Mouse (Mus musculus): Measurements from ENCODE around the gene Acsl5. TPM values are rescaled to one million over a fixed set of nuclear protein-coding genes. Genes with fewer than 3 reads are reported as not detected.

Gene Acsl5
- polyA plus RNA-seq, 2 experiments = 13.6 to 42.8 TPM

DNA sequence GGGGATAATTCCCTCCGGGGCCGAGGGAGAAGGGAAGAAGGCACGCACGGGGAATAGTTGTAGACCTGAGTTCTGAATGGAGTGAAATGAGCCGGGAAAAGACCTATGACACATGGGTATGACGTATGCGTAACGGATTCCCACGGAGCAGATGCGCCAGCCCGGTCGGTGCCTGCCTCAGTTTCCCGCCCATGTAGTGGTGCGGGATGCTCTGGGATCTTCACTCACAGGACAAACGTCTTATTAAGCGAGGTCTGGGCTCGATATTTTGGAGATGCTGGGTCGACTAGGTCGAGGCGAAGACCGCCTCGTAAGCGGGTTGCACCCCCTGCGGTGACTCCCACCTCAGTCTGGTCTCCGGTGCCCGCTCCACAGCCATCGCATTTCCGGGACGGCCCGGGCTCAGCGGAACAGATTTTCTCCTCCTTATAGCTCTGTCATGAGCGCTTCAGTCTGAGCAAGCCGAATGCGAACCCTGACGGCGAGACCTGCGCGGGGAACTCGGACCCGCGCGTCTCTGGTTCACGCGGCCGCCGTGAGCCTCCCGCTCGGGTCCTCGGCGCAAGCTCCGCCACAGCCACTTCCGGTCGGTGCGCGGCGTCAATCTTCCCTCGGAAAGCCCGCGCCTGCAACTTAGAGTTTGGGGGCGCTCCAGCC lies 63.8 kb downstream of the Acsl5 start, which contains the start of gene Zdhhc6:
Gene Zdhhc6 (minus strand): TSS at position 581 of the 657 bp plus-strand sequence.
- Histone ChIP-seq H3K27me3 (ENCODE audit: control insufficient read depth, insufficient read depth, low read length) (no peaks in the 10 kb centered on the region), H3K27ac (replicated peaks; ENCODE audit: low read depth, low read length) (peak within 1 kb of the TSS; percentile 88), H3K4me2 (replicated peaks; ENCODE audit: low read depth, low read length, severe bottlenecking) (peak within 1 kb of the TSS; percentile 93), H3K4me1 (ENCODE audit: control insufficient read depth, insufficient read depth, low read length) (peaks cover 8% of the 10 kb centered on the region), H3K4me3 (replicated peaks; ENCODE audit: low read length) (peak within 1 kb of the TSS; percentile 87), H3K9ac (ENCODE audit: low read depth, low read length, severe bottlenecking) (peak within 1 kb of the TSS; percentile 84), H3K9me3 (ENCODE audit: control insufficient read depth, low read length) (no peaks in the 10 kb centered on the region), H3K36me3 (ENCODE audit: control insufficient read depth, insufficient read depth, low read length) (peaks cover 23% of the 10 kb centered on the region)
- TF ChIP-seq POLR2A (IDR thresholded peaks at IDR 0.05; ENCODE audit: borderline replicate concordance, extremely low read depth, insufficient read depth, insufficient read length) = peak; percentile 95
- WGBS = under 1% methylated on average over 60 of the region's 60 CpGs
- DNase-seq (ENCODE audit: low spot score) = peak; percentile 40
- peak; percentile 84 for ATAC-seq (ENCODE audit: low FRiP score, low read depth)

DNA sequence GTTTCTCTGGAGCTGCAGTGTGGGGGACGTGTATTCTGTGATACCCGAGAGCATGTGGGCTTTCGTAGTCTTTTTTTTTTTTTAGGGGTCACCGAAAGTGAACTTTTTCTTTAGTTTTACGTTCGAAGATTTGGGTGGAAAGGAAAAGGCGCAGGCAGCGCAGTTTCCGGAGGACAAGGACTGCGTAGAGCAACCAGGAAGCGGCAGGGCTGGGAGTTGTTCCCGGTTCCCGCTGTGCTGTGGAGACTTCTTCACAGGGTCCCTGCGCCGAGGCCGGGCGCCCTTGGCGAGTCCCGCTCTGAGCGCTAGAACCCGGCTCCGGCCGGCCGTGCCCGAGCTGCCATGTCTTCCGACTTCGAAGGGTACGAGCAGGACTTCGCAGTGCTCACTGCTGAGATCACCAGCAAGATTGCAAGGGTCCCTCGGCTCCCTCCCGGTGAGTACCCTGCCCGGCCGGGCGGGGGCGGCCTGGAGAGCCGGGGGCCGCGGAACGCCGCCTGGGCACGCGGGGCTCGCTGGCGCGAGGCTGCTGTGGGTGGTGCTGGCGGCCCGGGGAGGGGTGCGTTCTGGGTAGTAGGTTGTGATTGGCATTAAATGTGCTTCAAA lies 64.5 kb downstream of the Acsl5 start, which contains the start of gene Vti1a:
Gene Vti1a (plus strand): TSS at position 187 of the 606 bp plus-strand sequence.
- H3K27me3 ChIP-seq (ENCODE audit: control insufficient read depth, insufficient read depth, low read length) = no peaks in the 10 kb centered on the region
- peaks cover 18% of the 10 kb centered on the region for H3K36me3 ChIP-seq (ENCODE audit: control insufficient read depth, insufficient read depth, low read length)
- peak within 1 kb of the TSS; percentile 84 for H3K9ac ChIP-seq (ENCODE audit: low read depth, low read length, severe bottlenecking)
- peak; percentile 97 for DNase-seq (ENCODE audit: low spot score)
- H3K27ac ChIP-seq (replicated peaks; ENCODE audit: low read depth, low read length) = peak within 1 kb of the TSS; percentile 88
- peak; percentile 83 for ATAC-seq (ENCODE audit: low FRiP score, low read depth)
- 0 out of 2 replicates have a peak, but pooled peaks have one; percentile 41 for TF ChIP-seq POLR2A (IDR thresholded peaks at IDR 0.05; ENCODE audit: borderline replicate concordance, extremely low read depth, insufficient read depth, insufficient read length)
- H3K4me1 ChIP-seq (ENCODE audit: control insufficient read depth, insufficient read depth, low read length) = peaks cover 8% of the 10 kb centered on the region
- H3K4me2 ChIP-seq (replicated peaks; ENCODE audit: low read depth, low read length, severe bottlenecking) = peak within 1 kb of the TSS; percentile 93
- peak within 1 kb of the TSS; percentile 87 for H3K4me3 ChIP-seq (replicated peaks; ENCODE audit: low read length)
- no peaks in the 10 kb centered on the region for H3K9me3 ChIP-seq (ENCODE audit: control insufficient read depth, low read length)
- WGBS = under 1% methylated on average over 41 of the region's 48 CpGs

DNA sequence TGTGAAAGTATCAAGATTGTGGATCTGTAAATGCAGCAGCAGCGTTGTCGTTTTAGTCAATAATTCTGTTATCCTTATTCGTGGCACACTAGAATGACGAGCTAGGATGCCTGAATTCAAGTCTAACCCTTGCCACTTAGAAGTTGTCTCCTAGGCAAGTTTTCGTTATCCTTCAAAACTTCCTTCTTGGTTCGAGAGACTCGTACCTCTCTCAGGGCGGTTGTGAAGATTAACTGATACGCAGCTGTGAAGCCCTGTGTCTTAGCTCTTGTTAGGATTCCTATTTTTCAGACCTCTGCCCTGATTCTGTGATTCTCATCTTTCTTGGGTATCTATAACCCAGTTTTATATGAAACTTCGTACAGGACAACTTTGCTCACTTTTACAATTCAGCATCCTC lies 65.2 kb downstream of the Acsl5 start:
- peaks cover 8% of the 10 kb centered on the region for H3K4me1 ChIP-seq (ENCODE audit: control insufficient read depth, insufficient read depth, low read length)
- H3K9ac ChIP-seq (ENCODE audit: low read depth, low read length, severe bottlenecking) = peak overlapping the region; percentile 84; the same call in 1 of the 2 replicates
- DNase-seq (ENCODE audit: low spot score) (no peak), ATAC-seq (ENCODE audit: low FRiP score, low read depth) (no peak)
- 55% methylated on average over 10 of the region's 10 CpGs for WGBS
- no peaks in the 10 kb centered on the region for H3K27me3 ChIP-seq (ENCODE audit: control insufficient read depth, insufficient read depth, low read length)
- H3K36me3 ChIP-seq (ENCODE audit: control insufficient read depth, insufficient read depth, low read length) = peaks cover 11% of the 10 kb centered on the region; the same call in 1 of the 2 replicates
- H3K4me2 ChIP-seq (replicated peaks; ENCODE audit: low read depth, low read length, severe bottlenecking) = peak overlapping the region; percentile 93
- no peak overlapping the region for H3K27ac ChIP-seq (replicated peaks; ENCODE audit: low read depth, low read length)
- no peak for TF ChIP-seq POLR2A (IDR thresholded peaks at IDR 0.05; ENCODE audit: borderline replicate concordance, extremely low read depth, insufficient read depth, insufficient read length)
- H3K9me3 ChIP-seq (ENCODE audit: control insufficient read depth, low read length) = no peaks in the 10 kb centered on the region
- peak overlapping the region; percentile 87 for H3K4me3 ChIP-seq (replicated peaks; ENCODE audit: low read length)

DNA sequence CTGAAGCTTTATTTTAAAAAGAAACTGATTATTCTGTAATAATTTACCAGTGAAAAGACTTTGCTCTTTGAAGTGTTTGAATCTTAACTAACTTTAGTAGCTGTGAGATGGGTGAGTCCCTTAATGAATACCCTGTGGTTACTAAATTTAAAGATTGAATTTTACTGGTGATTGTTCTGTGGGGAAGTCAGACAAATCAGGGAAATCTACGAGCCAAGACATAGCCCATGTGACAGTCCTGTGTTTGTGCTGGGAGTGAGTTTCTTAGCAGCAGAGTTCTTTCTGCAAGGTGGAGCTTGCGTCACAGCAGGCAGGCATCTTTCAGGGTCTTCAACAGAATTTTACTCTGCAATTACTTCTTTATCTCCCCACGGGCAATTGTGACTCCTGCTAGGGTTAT lies 67.3 kb downstream of the Acsl5 start:
- ATAC-seq (ENCODE audit: low FRiP score, low read depth) (no peak), DNase-seq (ENCODE audit: low spot score) (no peak)
- Histone ChIP-seq H3K4me2 (replicated peaks; ENCODE audit: low read depth, low read length, severe bottlenecking) (no peak overlapping the region), H3K9me3 (ENCODE audit: control insufficient read depth, low read length) (no peaks in the 10 kb centered on the region), H3K9ac (ENCODE audit: low read depth, low read length, severe bottlenecking) (no peak overlapping the region), H3K4me3 (replicated peaks; ENCODE audit: low read length) (no peak overlapping the region), H3K27me3 (ENCODE audit: control insufficient read depth, insufficient read depth, low read length) (no peaks in the 10 kb centered on the region), H3K4me1 (ENCODE audit: control insufficient read depth, insufficient read depth, low read length) (peaks cover 8% of the 10 kb centered on the region), H3K36me3 (ENCODE audit: control insufficient read depth, insufficient read depth, low read length) (peaks cover 18% of the 10 kb centered on the region; the same call in 1 of the 2 replicates), H3K27ac (replicated peaks; ENCODE audit: low read depth, low read length) (no peak overlapping the region)
- no peak for TF ChIP-seq POLR2A (IDR thresholded peaks at IDR 0.05; ENCODE audit: borderline replicate concordance, extremely low read depth, insufficient read depth, insufficient read length)
- WGBS = 73% methylated on average over 3 of the region's 3 CpGs

DNA sequence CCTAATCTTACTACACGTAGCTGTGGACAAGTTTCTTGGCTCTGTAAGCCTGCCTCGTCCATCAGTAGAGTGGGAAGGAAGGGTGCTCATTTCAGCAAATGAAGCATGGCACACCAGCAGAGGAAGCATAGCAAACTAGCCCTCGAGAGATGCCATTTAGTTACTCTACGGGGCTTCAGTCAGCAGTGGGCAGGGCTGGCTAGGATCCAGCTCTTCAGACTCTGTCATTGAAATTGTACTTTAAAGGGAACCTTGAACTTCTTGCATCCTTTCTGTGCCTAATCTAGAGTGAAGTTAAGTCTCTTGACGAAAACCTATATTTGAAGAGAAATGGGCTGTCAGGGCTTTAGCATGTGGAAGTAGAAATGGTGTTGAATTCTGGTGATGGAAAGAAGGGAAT lies 67.8 kb downstream of the Acsl5 start:
- H3K9ac ChIP-seq (ENCODE audit: low read depth, low read length, severe bottlenecking) = no peak overlapping the region
- WGBS = 70% methylated on average over 5 of the region's 5 CpGs

More for the DNA sequence above, 67.8 kb downstream of the Acsl5 start:
- peaks cover 6% of the 10 kb centered on the region for H3K4me1 ChIP-seq (ENCODE audit: control insufficient read depth, insufficient read depth, low read length)
- no peaks in the 10 kb centered on the region for H3K9me3 ChIP-seq (ENCODE audit: control insufficient read depth, low read length)
- H3K27ac ChIP-seq (replicated peaks; ENCODE audit: low read depth, low read length) = no peak overlapping the region
- H3K36me3 ChIP-seq (ENCODE audit: control insufficient read depth, insufficient read depth, low read length) = peaks cover 23% of the 10 kb centered on the region; the same call in 1 of the 2 replicates
- no peaks in the 10 kb centered on the region for H3K27me3 ChIP-seq (ENCODE audit: control insufficient read depth, insufficient read depth, low read length)
- DNase-seq (ENCODE audit: low spot score) (no peak), ATAC-seq (ENCODE audit: low FRiP score, low read depth) (no peak)
- TF ChIP-seq POLR2A (IDR thresholded peaks at IDR 0.05; ENCODE audit: borderline replicate concordance, extremely low read depth, insufficient read depth, insufficient read length) = no peak
- no peak overlapping the region for H3K4me2 ChIP-seq (replicated peaks; ENCODE audit: low read depth, low read length, severe bottlenecking)
- H3K4me3 ChIP-seq (replicated peaks; ENCODE audit: low read length) = no peak overlapping the region
